Mouse (Mus musculus) liver, embryonic 12.5 days (tissue): ENCODE results near the gene Fam78a. TPM values are rescaled to one million over a fixed set of nuclear protein-coding genes. Genes with fewer than 3 reads are reported as not detected.
"Not testable (repeated sequence)": the region's sequence is repeated elsewhere in the genome, so short reads cannot be mapped to it uniquely, and the experiment has no call there.

Source experiments
- ATAC-seq: fragments of 200-750 bp; cut with Nextera tagmentation; 2 replicates; pipeline ENCODE4 v1.8.0; 2017; ENCODE audit warnings: moderate number of reproducible peaks, mild to moderate bottlenecking, moderate library complexity
- H3K27ac ChIP-seq: fragments of 300-500 bp; sonication (generic); 2 replicates; pipeline ENCODE4 v1.5.1; 2016; ENCODE audit warnings: mild to moderate bottlenecking
- H3K27me3 ChIP-seq: fragments of 300-500 bp; sonication (generic); replicated peaks from 2 replicates; pipeline ENCODE4 v1.6.1; 2016; ENCODE audit warnings: mild to moderate bottlenecking, moderate library complexity
- H3K36me3 ChIP-seq: fragments of 300-500 bp; sonication (generic); 2 replicates; pipeline ENCODE4 v1.6.1; 2016; ENCODE audit warnings: mild to moderate bottlenecking, moderate library complexity
- H3K4me1 ChIP-seq: fragments of 300-500 bp; sonication (generic); 2 replicates; pipeline ENCODE4 v1.6.1; 2016
- H3K4me2 ChIP-seq: fragments of 300-500 bp; sonication (generic); 2 replicates; pipeline ENCODE4 v1.6.1; 2016; ENCODE audit warnings: mild to moderate bottlenecking, moderate library complexity
- H3K4me3 ChIP-seq: fragments of 300-500 bp; sonication (generic); 2 replicates; pipeline ENCODE4 v1.5.1; 2016; ENCODE audit warnings: mild to moderate bottlenecking, moderate library complexity
- H3K9ac ChIP-seq: fragments of 300-500 bp; sonication (generic); 2 replicates; pipeline ENCODE4 v1.6.1; 2016; ENCODE audit warnings: mild to moderate bottlenecking, moderate library complexity
- H3K9me3 ChIP-seq: fragments of 300-500 bp; sonication (generic); replicated peaks from 2 replicates; pipeline ENCODE4 v1.6.1; 2016; ENCODE audit warnings: mild to moderate bottlenecking, moderate library complexity
- whole genome bisulfite sequencing: fragments of 180-500 bp; shearing (Covaris S2); methylation state at CpG from one replicate; pipeline ENCODE4 v1.1.7; 2016; ENCODE audit not compliant: insufficient replicate concordance; 5-methylcytosine and 5-hydroxymethylcytosine counted together
- polyA plus RNA-seq: library from polyadenylated mRNA; unstranded; fragments of >200 nt; fragmentation: Nextera tagmentation; extraction: Ambion mirVana; gene quantifications from 2 replicates; pipeline ENCODE4 v1.2.1, GENCODE M21; 2016

The Fam78a gene
- polyA plus RNA-seq, 1 experiment from 2014 or later = 22.4 TPM

GRCm38 (mm10) chr2:32055357-32055965 lies 29.2 kb downstream of the Fam78a start:
- Histone ChIP-seq H3K36me3 (peaks cover 36% of the 10 kb centered on the region), H3K27ac (no peak overlapping the region; the same call in 1 of the 2 replicates), H3K9ac (no peak overlapping the region), H3K9me3 (no peaks in the 10 kb centered on the region), H3K4me3 (no peak overlapping the region), H3K4me2 (no peak overlapping the region), H3K27me3 (no peaks in the 10 kb centered on the region), H3K4me1 (peaks cover 49% of the 10 kb centered on the region)
- WGBS = 70% methylated on average over 7 of the region's 7 CpGs
- ATAC-seq = no peak

GRCm38 (mm10) chr2:32052418-32052817 lies 32.2 kb downstream of the Fam78a start:
- Histone ChIP-seq H3K27ac (no peak overlapping the region), H3K36me3 (peaks cover 66% of the 10 kb centered on the region)
- 83% methylated on average over 7 of the region's 7 CpGs for WGBS

GRCm38 (mm10) chr2:32051791-32052190 lies 32.9 kb downstream of the Fam78a start:
- H3K4me1 ChIP-seq = peaks cover 20% of the 10 kb centered on the region

More at GRCm38 (mm10) chr2:32052418-32052817, 32.2 kb downstream of the Fam78a start:
- Histone ChIP-seq H3K9me3 (no peaks in the 10 kb centered on the region), H3K4me3 (no peak overlapping the region), H3K4me2 (no peak overlapping the region), H3K4me1 (peaks cover 26% of the 10 kb centered on the region), H3K27me3 (no peaks in the 10 kb centered on the region), H3K9ac (no peak overlapping the region)
- no peak for ATAC-seq

GRCm38 (mm10) chr2:32047323-32047722 lies 37.3 kb downstream of the Fam78a start:
- Histone ChIP-seq H3K27me3 (no peaks in the 10 kb centered on the region), H3K9ac (no peak overlapping the region), H3K9me3 (no peaks in the 10 kb centered on the region), H3K36me3 (peaks cover 98% of the 10 kb centered on the region), H3K4me2 (no peak overlapping the region), H3K27ac (no peak overlapping the region), H3K4me3 (no peak overlapping the region), H3K4me1 (no peaks in the 10 kb centered on the region)
- ATAC-seq = no peak
- 89% methylated on average over 10 of the region's 10 CpGs for WGBS

More at GRCm38 (mm10) chr2:32051791-32052190, 32.9 kb downstream of the Fam78a start:
- ATAC-seq = no peak
- peaks cover 73% of the 10 kb centered on the region for H3K36me3 ChIP-seq
- no peak overlapping the region for H3K4me2 ChIP-seq
- H3K9me3 ChIP-seq = no peaks in the 10 kb centered on the region
- 84% methylated on average over 8 of the region's 8 CpGs for WGBS
- no peak overlapping the region for H3K9ac ChIP-seq
- H3K27me3 ChIP-seq = no peaks in the 10 kb centered on the region
- no peak overlapping the region for H3K27ac ChIP-seq
- no peak overlapping the region for H3K4me3 ChIP-seq

GRCm38 (mm10) chr2:32046009-32046408 lies 38.6 kb downstream of the Fam78a start:
- 84% methylated on average over 10 of the region's 10 CpGs for WGBS

GRCm38 (mm10) chr2:32045375-32045774 lies 39.3 kb downstream of the Fam78a start:
- no peaks in the 10 kb centered on the region for H3K4me1 ChIP-seq
- H3K4me2 ChIP-seq = no peak overlapping the region
- WGBS = 81% methylated on average over 6 of the region's 6 CpGs
- H3K9ac ChIP-seq = no peak overlapping the region
- no peak overlapping the region for H3K4me3 ChIP-seq
- no peaks in the 10 kb centered on the region for H3K27me3 ChIP-seq
- H3K36me3 ChIP-seq = peaks cover 97% of the 10 kb centered on the region
- no peak overlapping the region for H3K27ac ChIP-seq
- H3K9me3 ChIP-seq = no peaks in the 10 kb centered on the region
- ATAC-seq = no peak

More at GRCm38 (mm10) chr2:32046009-32046408, 38.6 kb downstream of the Fam78a start:
- Histone ChIP-seq H3K4me3 (no peak overlapping the region), H3K4me1 (no peaks in the 10 kb centered on the region), H3K36me3 (peaks cover 97% of the 10 kb centered on the region), H3K4me2 (no peak overlapping the region), H3K9ac (no peak overlapping the region), H3K27ac (no peak overlapping the region), H3K9me3 (no peaks in the 10 kb centered on the region), H3K27me3 (no peaks in the 10 kb centered on the region)
- ATAC-seq = no peak

GRCm38 (mm10) chr2:32043836-32044235 lies 40.8 kb downstream of the Fam78a start:
- Histone ChIP-seq H3K27ac (no peak overlapping the region), H3K36me3 (peaks cover 97% of the 10 kb centered on the region)
- ATAC-seq = no peak

GRCm38 (mm10) chr2:32041087-32041486 lies 43.6 kb downstream of the Fam78a start:
- no peak overlapping the region for H3K4me3 ChIP-seq
- H3K27me3 ChIP-seq = no peaks in the 10 kb centered on the region
- no peak overlapping the region for H3K9ac ChIP-seq
- no peak overlapping the region for H3K27ac ChIP-seq
- 87% methylated on average over 2 of the region's 2 CpGs for WGBS
- H3K4me1 ChIP-seq = no peaks in the 10 kb centered on the region
- peaks cover 96% of the 10 kb centered on the region for H3K36me3 ChIP-seq
- H3K4me2 ChIP-seq = no peak overlapping the region
- ATAC-seq = no peak
- H3K9me3 ChIP-seq = no peaks in the 10 kb centered on the region

More at GRCm38 (mm10) chr2:32043836-32044235, 40.8 kb downstream of the Fam78a start:
- Histone ChIP-seq H3K4me1 (no peaks in the 10 kb centered on the region), H3K4me3 (no peak overlapping the region), H3K27me3 (no peaks in the 10 kb centered on the region), H3K9ac (no peak overlapping the region), H3K9me3 (no peaks in the 10 kb centered on the region), H3K4me2 (no peak overlapping the region)
- WGBS = 70% methylated on average over 5 of the region's 5 CpGs

GRCm38 (mm10) chr2:32040646-32041045 lies 44.0 kb downstream of the Fam78a start:
- H3K9me3 ChIP-seq, H3K27me3 ChIP-seq, H3K4me3 ChIP-seq, H3K27ac ChIP-seq, H3K4me2 ChIP-seq, ATAC-seq, H3K9ac ChIP-seq, H3K4me1 ChIP-seq: not testable (repeated sequence)
- WGBS = 85% methylated on average over 9 of the region's 9 CpGs
- H3K36me3 ChIP-seq = peaks cover 94% of the 10 kb centered on the region

- Histone ChIP-seq H3K27ac (no peak overlapping the region), H3K4me2 (no peak overlapping the region), H3K9me3 (no peaks in the 10 kb centered on the region), H3K36me3 (peaks cover 94% of the 10 kb centered on the region), H3K27me3 (no peaks in the 10 kb centered on the region), H3K4me3 (no peak overlapping the region), H3K4me1 (no peaks in the 10 kb centered on the region), H3K9ac (no peak overlapping the region)
- no peak for ATAC-seq
- WGBS = 76% methylated on average over 8 of the region's 8 CpGs
Observed at GRCm38 (mm10) chr2:32038661-32039081, 46.0 kb downstream of the Fam78a start.

GRCm38 (mm10) chr2:32037279-32037858 lies 47.3 kb downstream of the Fam78a start:
- Histone ChIP-seq H3K27me3 (no peaks in the 10 kb centered on the region), H3K9ac (no peak overlapping the region), H3K4me1 (no peaks in the 10 kb centered on the region), H3K9me3 (no peaks in the 10 kb centered on the region), H3K27ac (no peak overlapping the region), H3K36me3 (peaks cover 94% of the 10 kb centered on the region), H3K4me3 (no peak overlapping the region), H3K4me2 (no peak overlapping the region)
- no peak for ATAC-seq
- WGBS = 51% methylated on average over 6 of the region's 6 CpGs

GRCm38 (mm10) chr2:32034206-32034605 lies 50.5 kb downstream of the Fam78a start:
- H3K36me3 ChIP-seq = peaks cover 94% of the 10 kb centered on the region
- no peak for ATAC-seq
- no peaks in the 10 kb centered on the region for H3K4me1 ChIP-seq
- no peak overlapping the region for H3K9ac ChIP-seq
- H3K4me2 ChIP-seq = no peak overlapping the region
- H3K27ac ChIP-seq = no peak overlapping the region
- 86% methylated on average over 6 of the region's 6 CpGs for WGBS
- H3K27me3 ChIP-seq = no peaks in the 10 kb centered on the region
- H3K4me3 ChIP-seq = no peak overlapping the region
- no peaks in the 10 kb centered on the region for H3K9me3 ChIP-seq
